Mouse (Mus musculus): ENCODE measurements around the gene Chmp6.

The Chmp6 gene

DNA sequence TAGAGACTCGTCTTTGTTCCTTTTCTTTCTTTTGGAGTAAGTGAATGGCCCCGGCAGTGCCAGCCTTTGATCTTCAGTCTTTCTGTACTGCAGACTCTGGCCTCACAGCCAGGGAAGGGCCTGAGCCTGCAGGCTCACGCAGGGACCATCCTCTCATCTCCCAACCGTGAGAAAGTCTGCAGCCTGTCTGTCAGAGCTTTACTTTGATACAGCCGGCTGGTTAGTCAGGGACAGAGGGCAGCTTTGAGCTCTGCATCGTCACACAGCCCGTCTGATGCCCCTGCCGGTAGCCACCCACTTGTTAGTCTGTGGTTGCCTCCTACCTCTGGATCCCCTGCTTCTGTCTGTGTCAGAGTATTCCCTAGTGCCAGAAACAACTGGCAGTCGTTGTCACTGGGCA is 51.8 kb downstream of the Chmp6 start:
- no peak for DNase-seq

DNA sequence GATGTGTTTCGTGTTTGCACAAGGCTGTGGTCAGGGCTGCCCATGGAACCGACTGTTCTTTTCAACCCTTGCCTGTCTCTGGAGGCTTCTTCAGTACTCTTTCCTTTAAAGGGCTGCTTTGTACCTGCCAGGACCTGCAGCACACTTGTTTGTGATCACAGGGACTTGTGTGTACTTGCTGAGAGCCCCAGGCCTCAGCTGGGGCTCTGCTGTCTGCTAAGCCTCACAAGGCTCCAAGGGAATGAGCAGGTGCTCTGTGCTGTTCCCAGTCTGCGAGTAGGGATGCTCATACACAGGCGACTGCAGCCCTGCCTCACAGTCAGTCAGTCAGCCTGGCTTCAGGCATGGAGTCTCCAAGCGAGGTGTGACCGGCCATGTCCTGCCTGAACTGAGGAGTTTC is 53.1 kb downstream of the Chmp6 start:
- DNase-seq, result no peak

DNA sequence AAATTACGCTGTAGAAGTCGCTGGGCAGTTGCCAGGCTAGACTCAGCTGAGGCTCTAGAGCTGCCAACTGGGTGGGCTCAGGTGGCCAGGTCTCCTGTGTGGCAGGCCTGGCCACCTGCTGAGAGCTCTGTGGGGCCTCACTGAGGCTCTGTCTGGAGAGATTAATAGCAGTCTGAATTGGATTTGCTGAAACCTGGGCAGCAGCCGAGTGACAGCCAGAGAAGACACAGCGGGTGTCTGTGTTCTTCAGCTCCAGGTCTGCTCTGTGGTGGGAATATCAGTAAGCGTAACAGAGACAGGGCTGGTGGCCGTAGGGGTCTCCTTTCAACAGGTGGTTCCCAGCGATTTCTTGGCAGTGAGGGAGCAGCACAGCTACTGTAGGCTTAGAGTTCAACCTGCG is 54.2 kb downstream of the Chmp6 start:
- no peak for DNase-seq

DNA sequence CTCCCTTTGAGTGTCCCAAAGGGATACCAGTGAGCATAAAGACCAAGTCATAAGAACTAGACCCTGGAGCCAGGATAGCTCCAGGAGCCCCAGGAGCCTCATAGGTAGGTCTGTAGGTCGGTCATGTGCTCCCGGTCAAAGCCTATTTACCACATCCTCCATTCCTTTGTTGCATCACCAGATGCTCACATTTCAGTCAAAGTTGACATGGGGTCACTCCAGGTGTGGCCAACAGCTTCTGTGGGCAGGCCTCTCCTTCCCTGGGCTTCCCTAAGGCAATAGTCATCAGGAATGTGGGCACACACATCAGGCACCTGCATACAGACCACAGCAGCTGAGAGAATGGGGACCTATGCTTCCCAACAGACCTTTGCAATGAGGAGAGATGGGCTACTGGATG is 54.7 kb downstream of the Chmp6 start:
- DNase-seq, result no peak
